Mouse (Mus musculus) intestine, postnatal 0 days (tissue): ENCODE data around the gene Rps21. TPM values are rescaled to one million over a fixed set of nuclear protein-coding genes. Genes with fewer than 3 reads are reported as not detected.

Experiments
- ATAC-seq: fragments of 200-750 bp; cut with Nextera tagmentation; 2 replicates; pipeline ENCODE4 v1.8.0; 2017; ENCODE audit warnings: mild to moderate bottlenecking, moderate TSS enrichment, moderate library complexity
- H3K27ac ChIP-seq: fragments of 300-500 bp; sonication (generic); 2 replicates; pipeline ENCODE4 v1.5.1; 2014; ENCODE audit warnings: mild to moderate bottlenecking, low read depth, low read length, moderate library complexity
- H3K27me3 ChIP-seq: fragments of 300-500 bp; sonication (generic); replicated peaks from 2 replicates; pipeline ENCODE4 v1.6.1; 2014; ENCODE audit warnings: low read length, mixed read lengths; ENCODE audit not compliant: control insufficient read depth, insufficient read depth
- H3K36me3 ChIP-seq: fragments of 300-500 bp; sonication (generic); 2 replicates; pipeline ENCODE4 v1.6.1; 2014; ENCODE audit warnings: mild to moderate bottlenecking, moderate library complexity; ENCODE audit not compliant: control insufficient read depth, insufficient read depth
- H3K4me1 ChIP-seq: fragments of 300-500 bp; sonication (generic); replicated peaks from 2 replicates; pipeline ENCODE4 v1.6.1; 2014; ENCODE audit warnings: antibody characterized with exemption, low read length, mixed read lengths; ENCODE audit not compliant: control insufficient read depth, insufficient read depth
- H3K4me2 ChIP-seq: fragments of 300-500 bp; sonication (generic); replicated peaks from 2 replicates; pipeline ENCODE4 v1.6.1; 2014; ENCODE audit warnings: low read depth, mild to moderate bottlenecking, moderate library complexity
- H3K4me3 ChIP-seq: fragments of 300-500 bp; sonication (generic); 2 replicates; pipeline ENCODE4 v1.5.1; 2014; ENCODE audit warnings: low read depth, low read length
- H3K9ac ChIP-seq: fragments of 300-500 bp; sonication (generic); 2 replicates; pipeline ENCODE4 v1.6.1; 2014; ENCODE audit warnings: mild to moderate bottlenecking, low read depth, low read length
- H3K9me3 ChIP-seq: fragments of 300-500 bp; sonication (generic); 2 replicates; pipeline ENCODE4 v1.6.1; 2016; ENCODE audit warnings: mixed run types; ENCODE audit not compliant: control insufficient read depth
- CTCF ChIP-seq: sonication (generic); IDR thresholded peaks from 2 replicates; pipeline ENCODE4 v1.5.1; 2016; ENCODE audit warnings: low read depth, mild to moderate bottlenecking, control low read depth, antibody characterized with exemption, moderate library complexity
- WGBS: fragments of 180-500 bp; shearing (Covaris S2); extraction: QIAGEN DNeasy Blood & Tissue Kit; methylation state at CpG from one replicate; pipeline ENCODE4 v1.1.7; 2014; 5-methylcytosine and 5-hydroxymethylcytosine counted together
- polyA plus RNA-seq: library from polyadenylated mRNA; unstranded; fragments of >200 nt; fragmentation: Nextera tagmentation; extraction: Ambion mirVana; gene quantifications from 2 replicates; pipeline ENCODE4 v1.2.1, GENCODE M21; 2015

Rps21 gene
- polyA plus RNA-seq, 1 experiment from 2014 or later, result 454 TPM

GRCm38 (mm10) chr2:180227262-180228059 lies 29.7 kb upstream of the Rps21 start:
- H3K4me1 ChIP-seq, result 0 out of 2 replicates have a peak, but pooled peaks cover 13% of the 10 kb centered on the region
- H3K9ac ChIP-seq, result no peak overlapping the region
- peak overlapping the region; percentile 25 for H3K4me3 ChIP-seq

GRCm38 (mm10) chr2:180228060-180228458 lies 29.1 kb upstream of the Rps21 start:
- no peaks in the 10 kb centered on the region for H3K36me3 ChIP-seq
- H3K27me3 ChIP-seq, result peaks cover 4% of the 10 kb centered on the region; the same call in 1 of the 2 replicates
- 54% methylated on average over 6 of the region's 6 CpGs for WGBS
- no peaks in the 10 kb centered on the region for H3K9me3 ChIP-seq
- TF ChIP-seq CTCF, result no peak
- H3K27ac ChIP-seq, result peak overlapping the region; percentile 35
- H3K4me3 ChIP-seq, result no peak overlapping the region
- 0 out of 2 replicates have a peak, but pooled peaks cover 13% of the 10 kb centered on the region for H3K4me1 ChIP-seq
- no peak overlapping the region for H3K9ac ChIP-seq
- 0 out of 2 replicates have a peak, but pooled peaks have one; percentile 1 for ATAC-seq
- peak overlapping the region; percentile 66; the same call in 1 of the 2 replicates for H3K4me2 ChIP-seq

More at GRCm38 (mm10) chr2:180227262-180228059, 29.7 kb upstream of the Rps21 start:
- no peaks in the 10 kb centered on the region for H3K36me3 ChIP-seq
- ATAC-seq, result peak; percentile 50
- TF ChIP-seq CTCF, result peak; percentile 87
- peak overlapping the region; percentile 66 for H3K4me2 ChIP-seq
- no peaks in the 10 kb centered on the region for H3K9me3 ChIP-seq
- WGBS, result 4% methylated on average over 21 of the region's 21 CpGs
- peak overlapping the region; percentile 35; the same call in 1 of the 2 replicates for H3K27ac ChIP-seq
- H3K27me3 ChIP-seq, result peaks cover 4% of the 10 kb centered on the region; the same call in 1 of the 2 replicates

DNA sequence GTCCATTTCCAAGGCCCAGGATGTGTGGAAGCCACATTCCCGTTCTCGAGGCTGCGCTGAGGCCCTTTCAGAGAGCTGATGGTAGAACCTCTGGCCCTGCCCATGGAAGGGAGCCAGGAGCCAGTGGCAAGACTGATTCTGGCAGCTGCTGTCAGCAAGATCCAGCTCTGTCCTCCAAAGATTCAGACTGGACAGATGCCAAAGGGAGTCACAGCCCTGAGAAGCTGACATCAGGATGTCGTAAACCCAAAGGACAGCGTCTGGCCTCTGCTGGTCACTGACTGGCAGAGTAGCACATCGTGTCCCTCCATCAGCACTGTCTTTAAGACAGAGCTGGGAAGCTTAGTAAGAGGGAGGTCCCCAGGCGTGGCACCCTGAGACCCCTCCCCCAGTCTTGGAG lies 28.6 kb upstream of the Rps21 start:
- H3K27me3 ChIP-seq, result peaks cover 4% of the 10 kb centered on the region; the same call in 1 of the 2 replicates
- 0 out of 2 replicates have a peak, but pooled peaks cover 13% of the 10 kb centered on the region for H3K4me1 ChIP-seq
- no peak overlapping the region for H3K9ac ChIP-seq
- H3K4me2 ChIP-seq, result no peak overlapping the region
- no peaks in the 10 kb centered on the region for H3K9me3 ChIP-seq
- TF ChIP-seq CTCF, result peak; percentile 35
- 50% methylated on average over 7 of the region's 7 CpGs for WGBS
- no peaks in the 10 kb centered on the region for H3K36me3 ChIP-seq
- peak overlapping the region; percentile 35; the same call in 1 of the 2 replicates for H3K27ac ChIP-seq
- ATAC-seq, result no peak
- no peak overlapping the region for H3K4me3 ChIP-seq

DNA sequence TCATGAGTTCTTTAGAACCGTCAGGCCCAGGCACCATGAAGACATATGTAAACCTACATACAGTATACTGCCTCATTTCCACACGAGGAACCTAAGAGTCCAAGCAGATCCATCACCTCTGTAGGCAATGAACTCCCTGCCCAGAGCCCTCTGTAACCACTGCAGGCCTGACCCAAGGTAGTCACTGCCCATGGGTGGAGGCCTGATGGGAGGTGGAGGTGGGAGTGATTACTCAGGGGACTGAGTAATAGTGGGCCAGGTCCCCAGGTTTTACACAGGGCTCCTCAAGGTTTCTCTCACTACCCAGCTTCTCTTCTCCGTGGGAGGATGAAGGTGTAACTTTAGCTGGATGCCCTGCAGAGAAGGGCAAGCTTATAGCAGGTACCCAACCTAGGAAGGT lies 28.0 kb upstream of the Rps21 start:
- Histone ChIP-seq H3K4me1 (0 out of 2 replicates have a peak, but pooled peaks cover 13% of the 10 kb centered on the region), H3K9me3 (no peaks in the 10 kb centered on the region), H3K27ac (0 out of 2 replicates have a peak overlapping the region, but pooled peaks have one; percentile 35), H3K27me3 (peaks cover 4% of the 10 kb centered on the region; the same call in 1 of the 2 replicates), H3K4me3 (no peak overlapping the region), H3K9ac (no peak overlapping the region), H3K4me2 (no peak overlapping the region), H3K36me3 (no peaks in the 10 kb centered on the region)
- 71% methylated on average over 3 of the region's 3 CpGs for WGBS
- ATAC-seq, result no peak
- no peak for TF ChIP-seq CTCF

DNA sequence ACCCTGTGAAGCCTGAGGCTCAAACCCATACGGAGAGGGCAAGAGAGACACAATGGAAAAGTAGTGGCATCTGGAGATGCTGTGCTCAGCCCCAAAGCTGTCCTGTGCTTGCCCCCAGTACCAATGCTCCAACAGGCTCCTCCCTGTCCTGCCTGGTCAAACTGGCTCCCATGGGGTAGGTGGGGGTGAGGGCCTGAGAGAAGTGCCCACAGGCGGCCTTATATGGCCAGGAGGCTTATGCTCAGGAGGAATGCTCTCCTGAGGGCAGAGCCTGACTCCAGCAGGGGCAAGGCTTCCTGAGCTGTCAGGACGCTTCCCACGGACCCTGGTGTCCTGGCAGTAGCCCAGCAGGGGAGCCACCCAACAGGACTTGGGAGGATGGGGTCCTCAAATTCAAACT lies 26.7 kb upstream of the Rps21 start:
- 66% methylated on average over 4 of the region's 4 CpGs for WGBS
- no peak for TF ChIP-seq CTCF
- no peak for ATAC-seq
- H3K9me3 ChIP-seq, result no peaks in the 10 kb centered on the region
- H3K4me3 ChIP-seq, result no peak overlapping the region
- H3K27me3 ChIP-seq, result no peaks in the 10 kb centered on the region
- no peaks in the 10 kb centered on the region for H3K36me3 ChIP-seq
- H3K9ac ChIP-seq, result no peak overlapping the region
- no peak overlapping the region for H3K27ac ChIP-seq
- no peak overlapping the region for H3K4me2 ChIP-seq
- 0 out of 2 replicates have a peak, but pooled peaks cover 13% of the 10 kb centered on the region for H3K4me1 ChIP-seq

DNA sequence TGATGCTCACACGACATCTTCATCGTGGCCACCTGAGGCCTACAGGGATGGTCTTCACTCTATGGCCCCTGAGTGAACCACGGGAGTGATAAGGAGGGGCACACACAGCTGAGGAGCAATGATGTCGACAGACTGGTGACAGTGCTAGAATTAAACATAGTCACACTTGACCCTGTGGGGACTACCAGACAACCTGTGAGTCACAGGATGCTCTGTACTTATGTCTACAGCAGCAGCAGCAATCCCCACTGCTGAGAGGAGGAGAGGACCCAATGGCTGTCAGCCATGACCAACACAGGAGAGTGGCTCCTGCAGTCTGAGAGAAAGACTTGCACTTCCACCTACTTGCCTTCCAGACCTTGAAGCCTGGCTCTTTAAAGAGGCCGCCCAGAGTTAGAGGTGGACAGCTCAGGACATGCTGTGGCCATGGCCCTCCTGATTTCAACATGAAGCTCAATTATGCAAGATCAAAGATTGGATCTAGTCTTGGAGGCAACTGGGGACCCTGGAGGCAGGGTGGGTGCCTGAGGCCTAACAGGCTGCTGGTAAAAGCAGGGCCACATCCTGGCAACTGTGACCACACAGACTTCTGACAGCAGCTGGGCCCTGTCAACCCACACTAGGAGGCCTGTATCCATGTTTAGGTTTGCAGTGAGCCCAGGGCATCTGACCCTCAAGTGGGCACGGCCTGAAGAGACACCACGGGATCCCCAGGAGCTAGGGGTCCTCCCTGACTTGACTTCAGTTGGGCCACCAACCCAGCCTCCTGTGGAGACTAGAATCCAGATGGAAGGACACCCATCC lies 23.9 kb upstream of the Rps21 start:
- 0 out of 2 replicates have a peak, but pooled peaks cover 2% of the 10 kb centered on the region for H3K4me1 ChIP-seq
- no peak overlapping the region for H3K9ac ChIP-seq
- H3K4me3 ChIP-seq, result no peak overlapping the region
- peak overlapping the region; percentile 7; the same call in 1 of the 2 replicates for H3K27ac ChIP-seq
- H3K27me3 ChIP-seq, result no peaks in the 10 kb centered on the region
- no peak overlapping the region for H3K4me2 ChIP-seq
- H3K36me3 ChIP-seq, result no peaks in the 10 kb centered on the region
- no peak for ATAC-seq
- no peak for TF ChIP-seq CTCF
- no peaks in the 10 kb centered on the region for H3K9me3 ChIP-seq
- WGBS, result 77% methylated on average over 7 of the region's 7 CpGs
